Mouse (Mus musculus) c-Kit-positive CD71-positive TER-119-negative erythroid progenitor cells, embryonic 14.5 days (primary cell): Measurements from ENCODE around the gene P2rx4.

Experiments
- DNase-seq: peaks from one replicate; pipeline ENCODE4 v3.0.0-alpha.2; 2013; ENCODE audit warnings: low read depth

P2rx4 gene

GRCm38 (mm10) chr5:122703574-122703973 is 3.8 kb upstream of the P2rx4 start:
- DNase-seq: no peak

- no peak for DNase-seq
Measured at GRCm38 (mm10) chr5:122704571-122704970, 2.8 kb upstream of the P2rx4 start.

GRCm38 (mm10) chr5:122705174-122705573 is 2.2 kb upstream of the P2rx4 start:
- no peak for DNase-seq

GRCm38 (mm10) chr5:122706917-122707275 is 448 bp upstream of the P2rx4 start:
- DNase-seq: no peak

- DNase-seq: peak; percentile 41
Measured at GRCm38 (mm10) chr5:122708819-122709218, 1.5 kb downstream of the P2rx4 start.

- no peak for DNase-seq
Measured at GRCm38 (mm10) chr5:122715723-122716122, 8.4 kb downstream of the P2rx4 start.

- DNase-seq: no peak
Measured at GRCm38 (mm10) chr5:122716793-122717192, 9.4 kb downstream of the P2rx4 start.

- no peak for DNase-seq
Measured at GRCm38 (mm10) chr5:122718400-122718799, 11.1 kb downstream of the P2rx4 start.

GRCm38 (mm10) chr5:122719168-122719567 is 11.8 kb downstream of the P2rx4 start:
- no peak for DNase-seq

GRCm38 (mm10) chr5:122725453-122725852 is 18.1 kb downstream of the P2rx4 start:
- DNase-seq: no peak

- peak; percentile 75 for DNase-seq
Measured at GRCm38 (mm10) chr5:122726068-122726467, 18.7 kb downstream of the P2rx4 start.

GRCm38 (mm10) chr5:122726595-122726994 is 19.3 kb downstream of the P2rx4 start:
- DNase-seq: no peak

GRCm38 (mm10) chr5:122727096-122727495 is 19.8 kb downstream of the P2rx4 start:
- DNase-seq: no peak

GRCm38 (mm10) chr5:122730776-122731175 is 23.4 kb downstream of the P2rx4 start:
- DNase-seq: no peak

- DNase-seq: peak; percentile 65
Measured at GRCm38 (mm10) chr5:122731321-122731720, 24.0 kb downstream of the P2rx4 start.

- DNase-seq: no peak
Measured at GRCm38 (mm10) chr5:122731991-122732673, 24.8 kb downstream of the P2rx4 start.

GRCm38 (mm10) chr5:122733881-122734280 is 26.5 kb downstream of the P2rx4 start:
- DNase-seq: no peak

GRCm38 (mm10) chr5:122735853-122736252 is 28.5 kb downstream of the P2rx4 start:
- no peak for DNase-seq

GRCm38 (mm10) chr5:122736761-122737160 is 29.4 kb downstream of the P2rx4 start:
- DNase-seq: no peak

- DNase-seq: no peak
Measured at GRCm38 (mm10) chr5:122743880-122744422, 36.6 kb downstream of the P2rx4 start.

GRCm38 (mm10) chr5:122747950-122748349 is 40.6 kb downstream of the P2rx4 start:
- no peak for DNase-seq

- DNase-seq: no peak
Measured at GRCm38 (mm10) chr5:122754477-122754876, 47.1 kb downstream of the P2rx4 start.

GRCm38 (mm10) chr5:122755620-122756019 is 48.3 kb downstream of the P2rx4 start:
- no peak for DNase-seq

- DNase-seq: no peak
Measured at GRCm38 (mm10) chr5:122756144-122756543, 48.8 kb downstream of the P2rx4 start.
